Mouse (Mus musculus) lung, postnatal 4 days (tissue): ENCODE data around the gene Pold1.

Source experiments
- DNase-seq, 2 experiments: peaks; one replicate each; pipeline ENCODE4 v3.0.0; 2021

The Pold1 gene

GRCm38 (mm10) chr7:44484109-44484508 is 64.5 kb downstream of the Pold1 start:
- DNase-seq, result peak in 1 of 2 experiments; percentile 4

GRCm38 (mm10) chr7:44482836-44483435 is 65.7 kb downstream of the Pold1 start:
- no peak for DNase-seq
